Mouse (Mus musculus) E14TG2a.4 (cell line): ENCODE data around the gene Ninl.
"Not testable (repeated sequence)": the region's sequence is repeated elsewhere in the genome, so short reads cannot be mapped to it uniquely, and the experiment has no call there.

Source experiments
- CTCF ChIP-seq: conservative IDR thresholded peaks from 2 replicates; pipeline ENCODE4 v1.5.1; 2014; ENCODE audit warnings: low read length
- NANOG ChIP-seq: IDR thresholded peaks from 2 replicates; pipeline ENCODE4 v1.6.1; 2014; ENCODE audit warnings: borderline replicate concordance, low read length, mixed read lengths
- POU5F1 ChIP-seq: IDR thresholded peaks from 2 replicates; pipeline ENCODE4 v1.6.1; 2014; ENCODE audit warnings: low read length, borderline replicate concordance

DNA sequence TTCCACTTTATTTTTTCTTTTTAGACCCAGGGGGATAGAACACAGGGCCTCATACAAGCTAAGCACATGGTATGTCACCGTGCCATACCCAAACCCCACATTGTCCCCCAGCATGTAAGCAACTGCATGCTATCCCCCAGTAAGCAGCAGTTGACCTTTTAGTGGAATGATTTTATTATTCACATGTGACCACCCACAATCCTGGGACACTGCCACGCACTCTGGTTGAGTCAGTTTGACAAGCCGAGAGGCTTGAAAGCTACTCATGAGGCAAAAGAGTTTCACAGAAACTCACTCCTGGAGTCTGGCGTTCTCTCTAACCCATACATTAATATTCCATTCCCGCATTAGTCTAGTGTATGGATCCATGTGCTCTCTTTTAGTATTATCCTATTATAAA lies 91.8 kb downstream of the Ninl start:
- not testable (repeated sequence) for TF ChIP-seq CTCF, NANOG, POU5F1
